Mouse (Mus musculus) G1E (cell line): ENCODE measurements around the gene Grxcr1.

Experiments used
- CTCF ChIP-seq: IDR thresholded peaks from 2 replicates; pipeline ENCODE4 v1.5.1; 2012; ENCODE audit warnings: low read depth, low read length, inconsistent platforms, mixed read lengths
- GATA1 ChIP-seq: IDR thresholded peaks from 2 replicates; pipeline ENCODE4 v1.6.1; 2012; ENCODE audit warnings: borderline replicate concordance, low read length, inconsistent platforms, mixed read lengths

GRCm38 (mm10) chr5:68150347-68151043, 118.9 kb downstream of the Grxcr1 start:
- TF ChIP-seq CTCF (no peak), GATA1 (no peak)
